Mouse (Mus musculus) kidney, embryonic 15.5 days (tissue): ENCODE measurements at regions not wholly inside any gene's neighbourhood (a gene's known extent, or its start where the extent isn't known, plus 50 kb on each side); places are given as distances from the start of the nearest gene placed in this dataset.

ENCODE experiments used
- ATAC-seq: fragments of 200-750 bp; cut with Nextera tagmentation; replicated peaks from 2 replicates; pipeline ENCODE4 v1.8.0; 2017; ENCODE audit warnings: moderate TSS enrichment; ENCODE audit not compliant: low FRiP score
- H3K27ac ChIP-seq: fragments of 300-500 bp; sonication (generic); 2 replicates; pipeline ENCODE4 v1.5.1; 2015; ENCODE audit warnings: mild to moderate bottlenecking, inconsistent platforms
- H3K27me3 ChIP-seq: fragments of 300-500 bp; sonication (generic); 2 replicates; pipeline ENCODE4 v1.6.1; 2015; ENCODE audit warnings: inconsistent platforms
- H3K36me3 ChIP-seq: fragments of 300-500 bp; sonication (generic); 2 replicates; pipeline ENCODE4 v1.6.1; 2015; ENCODE audit warnings: inconsistent platforms
- H3K4me1 ChIP-seq: fragments of 300-500 bp; sonication (generic); 2 replicates; pipeline ENCODE4 v1.6.1; 2015; ENCODE audit warnings: inconsistent platforms
- H3K4me2 ChIP-seq: fragments of 300-500 bp; sonication (generic); 2 replicates; pipeline ENCODE4 v1.6.1; 2015; ENCODE audit warnings: moderate library complexity, mild to moderate bottlenecking, inconsistent platforms
- H3K4me3 ChIP-seq: fragments of 300-500 bp; sonication (generic); replicated peaks from 2 replicates; pipeline ENCODE4 v1.5.1; 2015; ENCODE audit warnings: mild to moderate bottlenecking, inconsistent platforms
- H3K9ac ChIP-seq: fragments of 300-500 bp; sonication (generic); 2 replicates; pipeline ENCODE4 v1.6.1; 2015; ENCODE audit warnings: mild to moderate bottlenecking, inconsistent platforms
- H3K9me3 ChIP-seq: fragments of 300-500 bp; sonication (generic); replicated peaks from 2 replicates; pipeline ENCODE4 v1.6.1; 2016; ENCODE audit warnings: inconsistent platforms
- WGBS: fragments of 180-500 bp; shearing (Covaris S2); methylation state at CpG from one replicate; pipeline ENCODE4 v1.1.7; 2015; ENCODE audit warnings: mixed read lengths; 5-methylcytosine and 5-hydroxymethylcytosine counted together

DNA sequence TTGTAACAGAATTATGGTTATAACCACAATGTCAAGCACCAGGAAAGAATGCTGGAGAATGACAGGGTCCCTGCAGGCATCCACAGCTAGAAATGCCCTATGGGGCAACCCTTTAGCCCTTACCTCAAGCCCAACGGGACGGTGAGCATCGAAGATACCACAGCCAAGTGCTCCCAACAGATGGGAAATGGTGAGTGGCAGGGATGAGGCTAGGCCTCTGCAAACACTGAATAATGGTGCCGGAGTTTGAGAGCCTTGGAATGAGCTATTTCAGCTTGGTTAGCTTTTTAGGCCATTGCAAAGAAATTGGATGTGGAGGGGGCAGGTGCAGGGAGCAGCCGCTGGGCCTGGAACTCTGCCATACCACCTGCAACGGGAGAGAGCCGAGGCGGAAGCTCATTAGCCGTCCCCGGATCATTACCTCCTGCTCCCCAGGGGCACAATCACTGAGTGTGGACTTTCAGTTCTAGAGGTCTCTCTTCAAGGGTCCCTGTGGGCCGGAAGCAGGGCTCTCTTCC lies 117.9 kb downstream of the Usp31 start:
- Histone ChIP-seq H3K27ac (peak overlapping the region; percentile 64), H3K4me1 (peaks cover 8% of the 10 kb centered on the region; the same call in 1 of the 2 replicates), H3K36me3 (no peaks in the 10 kb centered on the region), H3K27me3 (no peaks in the 10 kb centered on the region), H3K4me3 (no peak overlapping the region), H3K4me2 (no peak overlapping the region), H3K9me3 (no peaks in the 10 kb centered on the region), H3K9ac (no peak overlapping the region)
- 44% methylated on average over 11 of the region's 11 CpGs for WGBS
- ATAC-seq = peak; percentile 81

DNA sequence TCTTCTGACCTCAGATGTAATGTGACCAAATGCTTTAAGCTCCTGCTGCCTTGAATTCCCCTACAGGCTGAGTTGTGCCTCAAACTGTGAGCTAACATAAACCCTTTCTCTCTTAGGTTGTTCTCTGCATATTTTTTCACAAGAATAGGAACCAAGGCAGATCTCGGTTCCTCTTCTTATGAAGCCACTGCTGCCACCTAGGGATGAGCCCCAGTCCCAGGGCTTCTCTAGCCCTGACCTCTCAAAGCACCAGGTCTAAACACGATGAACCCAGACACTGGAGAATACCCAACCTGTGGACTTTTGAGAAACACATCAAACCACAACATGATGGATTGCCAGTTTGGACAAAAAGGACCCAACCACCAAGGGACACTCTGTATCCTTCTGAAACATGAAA lies 119.3 kb downstream of the Usp31 start:
- H3K36me3 ChIP-seq = no peaks in the 10 kb centered on the region
- WGBS = 58% methylated on average over 2 of the region's 2 CpGs
- no peak overlapping the region for H3K4me3 ChIP-seq
- no peak for ATAC-seq
- H3K4me2 ChIP-seq = no peak overlapping the region
- H3K27me3 ChIP-seq = no peaks in the 10 kb centered on the region
- H3K4me1 ChIP-seq = peaks cover 8% of the 10 kb centered on the region; the same call in 1 of the 2 replicates
- H3K9ac ChIP-seq = no peak overlapping the region
- no peaks in the 10 kb centered on the region for H3K9me3 ChIP-seq
- no peak overlapping the region for H3K27ac ChIP-seq

DNA sequence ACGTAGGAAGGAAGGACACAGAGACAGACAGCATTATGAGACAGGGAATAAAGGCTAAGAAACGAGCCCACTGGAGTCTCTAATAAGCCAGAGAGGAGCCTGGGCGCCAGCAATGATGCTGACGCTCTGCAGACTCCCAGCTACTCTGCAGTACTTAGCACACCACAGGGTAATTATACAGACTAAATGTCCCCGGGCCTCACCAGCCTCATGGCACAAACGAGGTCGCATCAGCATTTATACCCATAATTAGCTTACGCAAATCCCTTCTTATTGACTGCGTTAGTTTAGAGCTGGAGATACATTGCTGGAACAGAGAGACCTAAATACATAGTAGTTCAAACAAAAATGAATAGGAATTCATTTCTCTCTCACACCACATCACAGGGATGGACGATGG lies 121.3 kb downstream of the Usp31 start:
- Histone ChIP-seq H3K9me3 (no peaks in the 10 kb centered on the region), H3K4me2 (no peak overlapping the region), H3K4me1 (peaks cover 8% of the 10 kb centered on the region; the same call in 1 of the 2 replicates), H3K27me3 (no peaks in the 10 kb centered on the region), H3K9ac (no peak overlapping the region), H3K27ac (no peak overlapping the region), H3K4me3 (no peak overlapping the region), H3K36me3 (no peaks in the 10 kb centered on the region)
- WGBS = 79% methylated on average over 10 of the region's 10 CpGs
- ATAC-seq = no peak

DNA sequence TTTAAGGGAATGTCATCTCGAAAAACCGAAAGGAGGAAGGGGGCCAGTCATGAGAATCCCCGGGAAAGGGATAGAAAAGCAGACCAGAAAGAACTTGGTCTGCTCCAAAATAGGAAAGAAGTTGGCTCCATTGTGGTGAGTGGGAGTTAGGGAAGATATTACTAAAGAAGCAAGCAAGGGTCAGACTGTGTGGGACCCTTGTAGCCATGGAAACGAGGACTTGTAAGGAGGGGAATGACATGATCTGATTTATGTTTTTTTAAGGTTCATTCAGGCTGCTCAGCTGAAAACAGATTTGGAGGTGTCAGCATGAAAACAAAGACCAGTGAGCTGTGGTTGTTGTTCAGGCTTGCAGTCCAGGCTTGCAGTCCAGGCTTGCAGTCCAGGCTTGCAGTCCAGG lies 127.6 kb downstream of the Usp31 start:
- peak; percentile 79 for ATAC-seq
- no peak overlapping the region for H3K4me2 ChIP-seq
- no peaks in the 10 kb centered on the region for H3K27me3 ChIP-seq
- peaks cover 7% of the 10 kb centered on the region; the same call in 1 of the 2 replicates for H3K4me1 ChIP-seq
- H3K27ac ChIP-seq = peak overlapping the region; percentile 33; the same call in 1 of the 2 replicates
- H3K4me3 ChIP-seq = no peak overlapping the region
- no peak overlapping the region for H3K9ac ChIP-seq
- H3K9me3 ChIP-seq = no peaks in the 10 kb centered on the region
- no peaks in the 10 kb centered on the region for H3K36me3 ChIP-seq
- WGBS = 21% methylated on average over 4 of the region's 4 CpGs

DNA sequence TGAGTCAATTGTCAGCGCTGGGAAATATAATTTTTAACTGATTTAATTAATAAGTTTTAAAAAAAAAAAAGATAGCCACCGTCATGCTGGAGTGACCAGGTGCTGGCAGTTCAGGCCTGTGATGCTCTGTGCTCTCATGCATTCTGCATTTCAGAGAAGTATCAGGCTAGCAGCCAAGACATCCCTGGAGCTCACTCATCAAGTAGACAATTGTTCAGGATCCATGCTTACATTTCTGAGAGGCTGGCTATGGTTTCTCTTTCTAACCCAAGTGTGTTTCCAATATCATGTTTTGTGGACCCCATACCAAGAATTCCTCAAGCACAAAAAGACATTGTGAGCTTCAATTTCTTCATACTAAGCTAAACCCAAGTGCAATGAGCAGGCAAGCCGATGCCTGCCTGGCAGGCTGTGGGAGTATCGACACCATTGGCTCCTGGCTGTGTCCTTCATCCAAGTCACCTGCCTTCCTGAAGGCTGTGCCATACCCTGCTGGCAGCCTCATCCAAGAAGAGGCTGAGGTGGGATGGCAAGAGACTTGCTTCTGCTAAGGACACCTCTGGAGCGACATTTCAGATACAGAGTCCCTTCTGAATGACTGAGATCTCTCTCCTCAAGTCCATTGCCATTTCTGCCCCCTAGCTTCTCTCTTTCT lies 134.2 kb downstream of the Usp31 start:
- no peaks in the 10 kb centered on the region for H3K9me3 ChIP-seq
- H3K36me3 ChIP-seq = no peaks in the 10 kb centered on the region
- H3K4me1 ChIP-seq = no peaks in the 10 kb centered on the region
- H3K4me3 ChIP-seq = no peak overlapping the region
- no peaks in the 10 kb centered on the region for H3K27me3 ChIP-seq
- H3K4me2 ChIP-seq = no peak overlapping the region
- ATAC-seq = no peak
- no peak overlapping the region for H3K27ac ChIP-seq
- 79% methylated on average over 5 of the region's 5 CpGs for WGBS
- H3K9ac ChIP-seq = no peak overlapping the region

DNA sequence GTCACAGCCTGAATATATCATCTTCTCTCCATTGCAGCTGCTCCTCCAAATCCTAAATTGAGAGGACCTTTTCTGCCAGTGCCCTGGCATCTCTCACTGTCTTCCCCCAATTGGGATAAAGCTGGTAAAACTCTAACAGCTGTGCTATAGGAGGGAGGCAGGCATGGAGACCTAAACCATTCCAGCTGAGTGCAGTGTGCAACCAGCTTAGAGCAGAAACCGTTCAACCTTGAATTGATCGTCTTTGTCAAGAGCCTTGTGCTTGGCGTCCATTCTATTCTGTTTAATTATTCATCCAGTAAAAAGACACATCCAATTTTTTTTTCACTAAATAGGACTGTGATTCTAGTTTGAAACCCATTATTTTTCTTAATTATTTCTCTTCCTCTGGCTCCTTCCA lies 135.3 kb downstream of the Usp31 start:
- Histone ChIP-seq H3K9me3 (no peaks in the 10 kb centered on the region), H3K27ac (no peak overlapping the region), H3K36me3 (no peaks in the 10 kb centered on the region), H3K4me2 (no peak overlapping the region), H3K4me3 (no peak overlapping the region), H3K9ac (no peak overlapping the region), H3K4me1 (no peaks in the 10 kb centered on the region), H3K27me3 (no peaks in the 10 kb centered on the region)
- ATAC-seq = no peak
- WGBS = 43% methylated on average over 3 of the region's 3 CpGs

DNA sequence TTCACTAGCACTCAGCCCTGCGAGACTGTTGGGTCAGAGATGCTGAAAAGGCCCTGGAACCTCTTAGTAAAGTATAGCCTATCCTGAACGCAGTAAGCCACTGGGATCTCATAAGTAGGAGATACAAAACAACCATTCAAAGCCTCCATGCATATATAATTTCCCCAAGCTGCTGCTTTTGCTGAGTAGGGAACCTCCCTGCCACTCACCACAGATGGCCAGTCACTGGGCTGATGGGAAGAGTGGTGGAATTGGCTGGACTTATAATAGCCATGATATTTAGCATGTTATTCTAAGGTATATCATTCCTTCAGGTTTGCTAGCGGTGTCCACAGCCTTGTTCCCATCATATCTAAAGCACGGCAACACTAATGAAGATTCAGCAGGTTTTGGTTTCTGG lies 135.8 kb downstream of the Usp31 start:
- Histone ChIP-seq H3K9me3 (no peaks in the 10 kb centered on the region), H3K4me3 (no peak overlapping the region), H3K4me1 (no peaks in the 10 kb centered on the region), H3K27ac (no peak overlapping the region), H3K9ac (no peak overlapping the region), H3K27me3 (no peaks in the 10 kb centered on the region), H3K36me3 (no peaks in the 10 kb centered on the region), H3K4me2 (no peak overlapping the region)
- 82% methylated on average over 4 of the region's 4 CpGs for WGBS
- ATAC-seq = no peak

DNA sequence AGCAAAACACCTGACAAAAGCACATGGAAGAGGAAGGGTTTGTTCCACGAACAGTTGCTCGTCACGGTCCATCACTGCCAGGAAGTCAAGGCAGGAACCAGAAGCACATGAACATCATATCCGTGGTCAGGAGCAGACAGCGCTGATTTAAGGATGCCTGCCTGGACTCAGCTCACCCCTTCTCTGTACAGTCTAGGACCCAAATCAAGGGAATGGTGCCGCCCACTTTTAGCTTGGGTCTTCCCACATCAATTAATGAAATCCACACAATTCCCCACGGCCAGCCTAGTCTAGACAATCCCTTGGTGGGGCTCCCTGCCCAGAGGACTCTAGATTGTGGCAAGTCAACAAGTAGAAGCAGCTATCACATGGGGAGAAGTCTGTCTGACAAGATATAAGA lies 137.8 kb downstream of the Usp31 start:
- ATAC-seq = no peak
- Histone ChIP-seq H3K4me3 (no peak overlapping the region), H3K36me3 (no peaks in the 10 kb centered on the region), H3K9me3 (no peaks in the 10 kb centered on the region), H3K27ac (no peak overlapping the region), H3K4me1 (no peaks in the 10 kb centered on the region), H3K9ac (no peak overlapping the region), H3K4me2 (no peak overlapping the region), H3K27me3 (no peaks in the 10 kb centered on the region)
- 82% methylated on average over 7 of the region's 7 CpGs for WGBS

DNA sequence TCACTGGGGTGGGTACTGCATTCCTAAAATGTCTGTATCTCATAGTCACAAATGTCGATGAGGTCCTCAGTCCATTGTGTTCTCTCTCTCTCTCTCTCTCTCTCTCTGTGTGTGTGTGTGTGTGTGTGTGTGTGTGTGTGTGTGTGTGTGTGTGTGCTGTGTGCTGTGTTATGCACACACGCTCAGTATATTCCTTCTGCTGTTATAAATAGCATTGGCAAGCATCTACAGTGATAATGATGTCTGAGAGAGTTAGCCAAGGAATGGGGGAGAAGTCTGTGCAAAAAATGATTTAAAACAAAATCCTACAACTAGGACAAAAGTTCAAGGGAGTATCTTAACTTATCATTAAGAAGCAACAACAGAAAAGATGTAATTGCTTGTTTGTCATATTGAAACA lies 139.0 kb downstream of the Usp31 start:
- ATAC-seq = no peak
- Histone ChIP-seq H3K36me3 (no peaks in the 10 kb centered on the region), H3K9ac (no peak overlapping the region), H3K4me3 (no peak overlapping the region), H3K9me3 (no peaks in the 10 kb centered on the region), H3K27ac (no peak overlapping the region), H3K4me2 (no peak overlapping the region), H3K4me1 (no peaks in the 10 kb centered on the region), H3K27me3 (no peaks in the 10 kb centered on the region)
- WGBS = 79% methylated on average over 2 of the region's 2 CpGs

DNA sequence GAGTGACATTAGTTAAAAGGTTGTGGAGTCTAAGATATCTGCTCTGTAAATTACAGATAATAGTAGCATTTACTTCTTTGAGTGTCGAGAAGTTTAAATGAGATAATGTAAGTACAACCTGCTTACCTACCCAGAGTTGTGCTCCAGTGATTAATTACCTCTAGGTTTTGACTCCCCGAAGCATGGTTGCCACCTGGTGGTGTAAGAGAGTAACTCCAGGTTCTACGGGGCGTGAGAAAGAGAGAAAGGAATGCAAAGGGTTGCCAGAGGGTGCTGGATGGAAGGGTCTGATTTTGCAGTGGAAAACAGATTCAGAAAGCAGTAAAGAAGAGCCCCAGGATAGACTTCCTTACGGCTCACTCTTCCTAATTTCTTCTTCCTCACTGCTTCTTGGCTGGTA lies 143.5 kb downstream of the Usp31 start:
- no peaks in the 10 kb centered on the region for H3K9me3 ChIP-seq
- no peak overlapping the region for H3K9ac ChIP-seq
- H3K36me3 ChIP-seq = no peaks in the 10 kb centered on the region
- H3K27me3 ChIP-seq = no peaks in the 10 kb centered on the region
- ATAC-seq = no peak
- H3K4me3 ChIP-seq = no peak overlapping the region
- 34% methylated on average over 5 of the region's 5 CpGs for WGBS
- H3K27ac ChIP-seq = no peak overlapping the region
- H3K4me2 ChIP-seq = no peak overlapping the region
- H3K4me1 ChIP-seq = no peaks in the 10 kb centered on the region

DNA sequence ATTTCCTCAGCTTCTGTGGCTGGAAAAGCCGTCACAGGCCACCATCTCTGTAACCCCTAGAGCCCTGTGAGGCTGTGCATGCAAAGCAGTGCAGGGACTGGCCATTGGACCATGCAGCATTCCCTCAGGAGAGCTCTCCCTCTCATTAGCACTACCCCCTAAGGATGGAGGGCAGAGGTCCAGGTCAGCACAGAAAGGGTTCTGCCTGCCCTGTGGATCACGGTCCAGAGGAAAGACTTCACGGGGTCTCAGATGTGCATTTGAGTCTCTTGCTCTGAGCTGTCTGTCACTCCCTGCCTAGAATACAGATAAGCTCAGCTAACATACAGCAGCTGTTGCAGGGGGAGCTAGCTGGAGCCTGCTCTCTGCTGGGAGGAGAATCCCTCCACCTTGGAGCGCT lies 151.6 kb downstream of the Usp31 start:
- Histone ChIP-seq H3K4me3 (no peak overlapping the region), H3K27me3 (no peaks in the 10 kb centered on the region), H3K27ac (no peak overlapping the region), H3K4me2 (no peak overlapping the region), H3K4me1 (0 out of 2 replicates have a peak, but pooled peaks cover 4% of the 10 kb centered on the region), H3K36me3 (no peaks in the 10 kb centered on the region), H3K9me3 (no peaks in the 10 kb centered on the region), H3K9ac (no peak overlapping the region)
- ATAC-seq = 0 out of 2 replicates have a peak, but pooled peaks have one; percentile 15
- 32% methylated on average over 4 of the region's 4 CpGs for WGBS
